Mouse (Mus musculus) embryo, embryonic 11 days (tissue): ENCODE data around the gene Dnah10.

ENCODE experiments used
- DNase-seq: peaks from one replicate; pipeline ENCODE4 v3.0.0-alpha.2; 2015

Dnah10 gene

DNA sequence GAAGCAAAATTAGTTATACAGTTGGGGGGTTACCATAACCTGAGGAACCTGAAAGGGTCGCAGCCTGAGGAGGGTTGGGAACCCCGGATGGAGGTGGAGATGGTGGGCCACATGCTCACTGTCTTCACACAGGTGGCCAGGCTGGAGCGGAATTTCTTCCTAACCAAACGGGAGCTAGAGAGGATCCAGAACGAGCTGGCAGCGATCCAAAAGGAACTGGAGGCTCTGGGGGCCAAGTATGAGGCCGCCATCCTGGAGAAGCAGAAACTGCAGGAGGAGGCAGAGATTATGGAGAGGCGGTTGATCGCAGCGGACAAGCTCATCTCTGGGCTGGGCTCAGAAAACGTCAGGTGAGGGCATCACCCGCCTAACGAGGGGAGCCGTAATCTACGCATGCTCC, 92.2 kb downstream of the Dnah10 start:
- no peak for DNase-seq

DNA sequence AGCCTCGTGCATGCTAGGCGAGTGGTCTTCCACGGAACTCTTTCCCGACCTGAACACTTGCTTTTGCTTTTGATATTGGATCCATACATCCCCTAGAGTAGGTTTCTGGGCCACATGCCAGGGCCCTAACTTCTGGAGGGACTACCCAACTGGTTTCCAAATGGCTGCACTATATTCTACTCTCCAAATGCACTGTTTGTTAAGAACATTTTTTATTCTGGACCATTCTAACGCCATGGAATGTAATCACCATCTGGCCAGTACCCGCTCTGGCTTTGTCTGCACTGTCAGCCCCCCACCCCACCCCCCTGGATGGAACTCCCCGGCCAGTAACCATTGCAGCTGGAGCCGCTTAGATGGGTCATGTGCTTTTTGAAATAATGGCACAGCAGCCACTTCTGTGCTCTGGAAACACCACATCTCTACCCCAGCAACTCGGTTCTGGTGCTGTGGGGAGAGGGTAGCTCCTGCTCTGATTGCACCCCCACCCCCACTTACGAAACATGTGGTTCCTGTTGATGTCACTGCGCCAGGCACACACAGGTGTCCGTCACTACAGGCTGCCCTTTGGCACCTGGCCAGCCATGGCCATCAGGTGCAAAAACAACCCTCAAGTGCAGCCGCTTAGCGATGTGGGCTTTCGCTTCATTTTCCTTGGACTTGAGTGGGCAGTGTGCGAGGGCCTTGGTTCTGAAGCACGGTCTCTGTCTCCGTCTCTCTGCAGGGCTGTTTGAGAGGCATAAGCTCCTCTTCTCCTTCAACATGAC, 97.4 kb downstream of the Dnah10 start:
- no peak for DNase-seq

DNA sequence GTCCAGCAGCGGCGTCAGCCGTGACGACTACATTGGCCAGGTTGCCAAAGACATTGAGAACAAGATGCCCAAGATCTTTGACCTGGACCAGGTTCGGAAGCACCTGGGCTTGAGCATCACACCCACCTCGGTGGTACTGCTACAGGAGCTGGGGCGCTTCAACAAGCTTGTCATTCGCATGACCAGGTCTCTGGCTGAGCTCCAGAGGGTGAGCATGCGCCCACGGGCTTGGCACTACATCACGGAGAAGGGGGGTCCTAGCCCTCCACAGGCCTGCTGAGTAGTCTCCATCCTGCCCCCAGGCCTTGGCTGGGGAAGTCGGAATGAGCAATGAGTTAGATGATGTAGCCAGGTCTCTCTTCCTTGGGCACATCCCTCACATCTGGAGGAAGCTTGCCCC, 105.4 kb downstream of the Dnah10 start:
- DNase-seq, result no peak

DNA sequence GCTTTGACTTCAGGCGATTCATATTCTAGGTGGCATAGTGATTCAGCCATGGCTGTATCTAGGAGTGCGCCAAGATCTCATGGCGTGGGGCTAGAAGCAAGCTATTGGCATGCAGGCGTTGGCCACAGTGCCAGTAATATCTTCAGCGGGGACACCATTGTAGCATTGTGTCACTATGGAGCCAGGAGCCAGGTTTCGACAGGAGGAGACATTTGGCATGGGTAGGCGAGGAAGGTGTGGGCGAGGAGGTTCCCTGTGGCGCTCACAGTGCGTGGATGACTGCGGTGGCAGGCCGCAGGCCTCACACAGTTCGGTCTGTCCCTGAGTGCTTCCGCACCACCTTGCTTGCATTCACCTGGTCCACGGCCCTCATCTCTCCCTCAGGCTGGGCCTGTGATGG, 110.3 kb downstream of the Dnah10 start:
- DNase-seq, result no peak

DNA sequence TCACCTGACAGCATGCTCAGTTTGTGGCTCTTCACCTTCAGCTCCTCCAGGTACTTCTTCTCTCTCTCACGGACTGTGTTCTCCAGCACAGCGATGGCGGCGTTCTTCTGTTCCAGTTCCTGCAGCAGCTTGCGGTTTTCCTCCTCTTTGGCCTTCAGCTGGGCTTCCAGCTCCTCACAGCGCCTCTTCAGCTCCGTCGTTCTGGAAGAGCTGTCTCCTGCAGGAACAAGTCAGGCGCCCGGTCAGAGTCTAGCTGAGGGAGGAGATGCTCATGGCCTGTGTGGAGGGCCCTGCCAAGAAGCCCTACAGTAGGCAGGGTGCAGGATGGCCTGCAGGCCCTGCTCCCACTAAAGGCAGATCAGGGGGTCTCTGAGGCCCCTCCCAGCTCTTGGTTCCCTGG, 111.2 kb downstream of the Dnah10 start:
- DNase-seq, result no peak

DNA sequence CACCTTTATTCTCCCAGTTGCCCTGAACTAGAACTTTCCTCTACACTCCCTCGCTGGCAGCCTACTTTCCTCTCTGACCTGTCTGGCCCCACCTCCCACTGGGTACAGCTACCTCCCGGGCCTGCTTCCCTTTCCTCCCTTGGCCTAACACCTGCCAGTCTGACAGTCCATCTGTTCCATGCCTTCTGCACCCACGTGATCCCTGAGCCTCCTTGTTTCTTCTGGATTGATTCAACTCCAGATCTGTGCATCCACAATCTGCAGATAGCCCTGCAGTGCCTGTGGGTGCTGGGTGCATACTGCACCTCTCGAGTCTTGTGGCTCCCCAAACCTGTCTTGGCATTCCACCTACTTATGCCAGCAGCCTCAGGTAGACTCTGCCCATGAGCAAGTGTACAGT, 111.7 kb downstream of the Dnah10 start:
- no peak for DNase-seq

DNA sequence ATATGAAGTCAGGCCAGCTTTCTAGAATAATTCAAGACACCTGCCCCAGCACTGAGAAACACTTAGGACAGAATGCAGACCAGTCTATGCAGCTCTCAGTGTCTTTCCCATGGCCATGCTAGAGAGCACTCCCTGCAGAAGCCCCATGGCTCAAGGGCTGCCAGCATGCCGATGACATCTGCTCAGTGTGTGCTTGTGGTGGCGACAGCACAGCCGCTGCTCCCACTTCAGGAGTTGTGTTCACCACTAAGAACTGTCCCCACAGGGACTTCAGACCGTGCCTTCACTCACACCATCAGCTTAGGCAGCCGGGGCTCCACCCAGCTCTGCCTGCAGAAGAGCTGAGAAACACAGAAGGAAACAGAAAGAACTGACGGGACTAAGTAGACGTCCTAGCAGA, 115.3 kb downstream of the Dnah10 start:
- DNase-seq, result no peak

DNA sequence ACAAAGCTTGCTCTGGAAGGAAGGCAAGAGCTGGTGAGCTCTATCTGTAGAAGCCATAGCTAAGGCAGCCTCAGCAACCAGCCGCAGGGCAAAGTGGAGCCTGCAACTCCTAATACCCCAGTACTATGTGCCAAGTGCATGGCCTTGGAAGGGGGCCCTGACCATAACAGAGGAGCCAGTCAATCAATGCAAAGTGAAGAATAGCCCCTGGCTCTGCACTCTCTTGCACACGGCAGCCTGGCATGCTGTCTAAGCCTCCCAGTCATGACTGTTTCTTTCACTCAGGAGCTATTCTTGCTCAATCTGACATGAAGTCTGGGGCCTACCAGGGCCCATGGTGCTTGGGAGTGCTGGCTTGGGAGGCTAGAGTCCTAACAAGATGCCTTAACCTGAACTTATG, 115.8 kb downstream of the Dnah10 start:
- no peak for DNase-seq

DNA sequence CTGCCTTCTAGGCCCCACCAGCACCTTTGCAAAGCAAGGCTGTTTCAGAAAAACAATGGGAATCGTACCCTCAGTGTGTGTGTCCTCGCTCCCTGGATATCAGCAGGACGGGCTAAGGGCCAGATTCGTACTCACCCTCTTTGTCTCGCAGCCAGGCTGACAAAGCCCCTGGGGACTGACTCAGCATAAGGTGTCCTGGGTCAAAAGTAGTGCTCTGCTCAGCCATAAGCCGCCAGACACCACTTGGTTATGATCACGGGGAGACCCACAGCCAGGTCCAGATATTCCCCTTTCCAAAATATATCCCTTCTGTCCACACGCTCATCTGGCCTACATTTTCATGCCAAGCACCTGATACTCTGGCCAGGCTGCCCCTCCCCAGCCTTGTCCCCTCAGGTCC, 118.5 kb downstream of the Dnah10 start:
- DNase-seq, result no peak

DNA sequence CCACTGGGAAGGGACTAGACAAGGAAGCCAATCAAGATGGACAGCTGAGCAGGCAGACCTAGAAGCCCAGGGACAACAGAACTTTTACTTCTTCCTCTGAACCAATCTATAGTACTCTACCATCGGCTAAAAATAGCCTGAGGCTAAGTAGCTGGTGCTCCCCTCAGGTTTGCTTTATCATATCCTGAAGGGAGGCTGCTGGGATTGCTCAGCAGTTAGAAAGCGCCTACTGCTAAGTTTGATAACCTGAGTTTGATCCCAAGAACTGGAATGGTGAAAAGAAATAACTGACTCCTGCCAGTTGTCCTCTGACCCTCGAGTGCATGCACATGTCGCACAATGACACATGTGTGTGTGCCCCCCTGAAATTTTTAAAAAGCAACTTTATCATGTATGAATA, 120.0 kb downstream of the Dnah10 start:
- DNase-seq, result no peak

DNA sequence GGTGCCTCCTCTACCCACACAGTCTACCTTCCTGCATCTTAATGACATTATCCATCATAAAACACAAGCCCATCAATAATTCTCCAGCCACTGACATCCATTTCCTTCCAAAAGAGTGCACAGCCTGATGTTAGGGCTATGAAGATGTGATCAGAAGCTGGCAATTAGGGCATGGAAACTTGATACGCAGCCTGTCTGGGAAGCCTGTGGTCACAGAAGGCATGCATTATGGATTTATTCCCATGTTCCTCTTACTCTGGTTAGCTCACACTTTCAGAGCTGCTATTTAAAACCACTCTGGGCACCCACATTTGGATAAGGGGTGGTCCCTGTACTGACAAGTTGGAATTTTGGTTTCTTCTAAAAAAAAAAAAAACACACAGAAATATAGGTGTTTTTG, 122.1 kb downstream of the Dnah10 start:
- no peak for DNase-seq

DNA sequence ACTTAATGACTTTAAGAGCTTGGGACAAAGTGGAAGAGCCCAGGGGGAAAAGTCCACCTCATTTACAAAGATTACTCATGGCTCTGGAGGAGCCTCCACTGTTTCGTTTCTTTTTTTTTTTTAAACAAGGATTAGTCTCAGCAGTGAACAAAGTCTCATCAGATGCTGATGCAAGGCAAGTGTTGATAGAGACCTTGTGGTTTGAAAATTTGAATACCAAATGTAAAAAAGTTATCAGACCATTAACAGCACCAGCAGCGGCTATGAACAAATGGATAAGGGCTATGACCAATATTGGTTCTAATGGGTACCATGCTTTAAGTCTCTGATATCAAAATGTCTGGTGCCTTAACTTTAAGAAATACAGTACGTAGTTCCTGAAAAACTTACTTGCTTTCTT, 124.1 kb downstream of the Dnah10 start:
- DNase-seq, result no peak

DNA sequence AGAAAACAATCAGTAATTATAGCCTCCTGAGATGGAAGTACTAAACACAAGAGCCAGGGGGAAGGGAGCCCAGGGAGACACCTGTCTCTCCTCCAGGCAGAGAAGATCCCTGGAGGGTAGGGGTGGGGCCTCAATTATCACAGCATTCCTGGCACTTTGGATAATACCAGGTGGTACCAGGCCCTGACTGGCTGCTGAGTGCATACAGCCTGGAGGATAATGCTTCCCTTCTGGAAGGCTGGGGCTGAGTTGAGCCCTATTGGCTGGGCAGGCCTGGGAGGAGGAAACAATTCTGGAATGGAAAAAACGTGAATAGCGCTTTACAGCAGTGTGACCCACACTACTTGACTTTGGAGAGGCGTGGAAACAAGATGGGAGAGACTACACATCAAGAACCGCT, 126.7 kb downstream of the Dnah10 start:
- no peak for DNase-seq

DNA sequence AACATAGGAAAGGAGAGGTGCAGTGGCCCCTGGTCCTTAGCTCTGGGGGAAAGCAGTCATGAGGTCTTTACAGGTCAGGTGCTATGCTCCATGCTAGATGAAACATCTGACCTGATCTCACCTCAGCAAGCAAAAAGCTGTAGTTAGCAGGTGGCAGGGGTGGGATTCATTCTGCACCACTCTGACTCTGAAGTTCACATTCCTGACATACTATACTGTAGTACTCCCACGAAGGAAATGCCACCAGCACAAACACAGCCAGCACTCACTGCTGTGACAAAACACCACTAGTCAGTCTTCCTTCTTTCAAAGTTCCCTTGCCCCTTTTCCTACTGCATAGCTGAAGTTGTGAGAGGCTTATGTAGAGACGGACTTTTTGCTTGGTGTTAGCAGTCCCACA, 127.4 kb downstream of the Dnah10 start:
- DNase-seq, result no peak

DNA sequence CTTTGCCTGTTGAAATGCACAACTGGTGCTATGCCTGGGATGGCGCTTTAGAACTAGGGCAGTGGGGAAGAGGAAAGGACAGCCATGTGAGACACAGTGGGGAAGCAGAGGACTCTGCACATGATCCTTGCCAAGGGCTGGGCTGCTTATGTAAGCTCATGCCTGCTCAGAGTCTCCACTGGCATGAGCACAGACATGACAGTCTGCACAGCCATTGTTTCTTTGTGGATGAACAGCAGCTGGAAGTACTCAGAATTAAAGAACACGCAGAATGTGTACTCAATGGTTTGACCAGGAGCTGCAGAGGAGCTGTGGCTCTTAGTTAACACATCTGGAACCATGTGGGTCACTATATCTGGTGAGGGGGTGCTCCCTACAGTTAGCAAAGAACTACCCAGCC, 128.2 kb downstream of the Dnah10 start:
- no peak for DNase-seq

DNA sequence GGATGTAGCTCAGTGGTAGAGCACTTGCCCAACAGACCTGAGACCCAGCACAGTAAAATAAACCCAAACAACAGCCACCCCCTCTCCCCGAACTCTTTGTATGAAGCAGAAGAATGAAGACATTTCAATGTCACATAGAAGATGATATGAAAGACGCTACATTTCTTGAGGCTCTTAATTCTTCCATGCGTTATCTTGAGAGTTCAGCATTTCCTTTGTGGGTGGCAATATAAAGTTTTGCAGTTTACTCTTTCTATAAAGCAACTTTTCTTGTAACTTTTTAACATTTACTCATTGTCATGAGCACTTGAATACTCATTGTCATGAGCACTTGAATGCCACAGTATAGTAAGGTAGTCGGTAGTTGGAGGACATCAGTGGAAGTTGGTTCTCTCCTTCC, 129.3 kb downstream of the Dnah10 start:
- no peak for DNase-seq

DNA sequence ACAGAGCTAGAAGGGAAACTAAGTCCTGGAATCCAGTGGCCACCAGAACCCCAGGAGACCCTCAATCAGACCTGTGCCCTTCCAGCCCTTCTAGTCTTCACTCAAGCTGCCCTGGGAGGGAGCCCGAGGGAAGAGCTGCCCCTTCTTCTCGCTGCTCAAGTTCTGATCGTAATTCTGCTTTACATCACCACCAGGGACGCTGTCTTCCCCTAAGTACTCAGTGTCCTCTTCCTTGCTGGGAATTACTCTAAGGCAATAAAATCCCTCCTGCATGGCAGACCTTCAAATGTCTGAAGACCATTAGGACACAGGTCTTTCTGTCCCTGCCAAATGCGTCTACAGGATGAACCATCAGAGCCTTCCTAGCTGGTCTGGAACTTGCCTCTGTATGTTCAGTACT, 135.1 kb downstream of the Dnah10 start:
- DNase-seq, result peak; percentile 54

DNA sequence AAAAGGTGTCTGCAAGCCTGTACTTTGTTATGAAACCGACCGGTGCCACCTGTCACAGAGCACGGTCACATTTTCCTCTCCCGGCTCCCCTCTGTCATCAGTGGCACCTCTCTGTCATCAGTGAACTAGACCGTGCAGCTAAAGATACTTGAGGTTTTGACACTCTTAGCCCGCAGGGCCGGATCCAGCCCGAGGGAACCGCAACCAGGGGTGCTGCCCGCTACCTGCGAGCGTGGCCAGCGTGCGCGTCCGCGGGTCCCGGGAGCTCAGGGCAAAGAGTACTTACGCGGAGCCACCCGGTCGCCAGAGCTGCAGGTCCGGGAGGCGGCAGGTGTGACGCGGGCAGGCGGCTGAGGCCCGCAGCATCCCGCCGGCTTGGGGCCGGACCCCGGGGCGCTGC, 136.6 kb downstream of the Dnah10 start:
- DNase-seq, result peak; percentile 19

DNA sequence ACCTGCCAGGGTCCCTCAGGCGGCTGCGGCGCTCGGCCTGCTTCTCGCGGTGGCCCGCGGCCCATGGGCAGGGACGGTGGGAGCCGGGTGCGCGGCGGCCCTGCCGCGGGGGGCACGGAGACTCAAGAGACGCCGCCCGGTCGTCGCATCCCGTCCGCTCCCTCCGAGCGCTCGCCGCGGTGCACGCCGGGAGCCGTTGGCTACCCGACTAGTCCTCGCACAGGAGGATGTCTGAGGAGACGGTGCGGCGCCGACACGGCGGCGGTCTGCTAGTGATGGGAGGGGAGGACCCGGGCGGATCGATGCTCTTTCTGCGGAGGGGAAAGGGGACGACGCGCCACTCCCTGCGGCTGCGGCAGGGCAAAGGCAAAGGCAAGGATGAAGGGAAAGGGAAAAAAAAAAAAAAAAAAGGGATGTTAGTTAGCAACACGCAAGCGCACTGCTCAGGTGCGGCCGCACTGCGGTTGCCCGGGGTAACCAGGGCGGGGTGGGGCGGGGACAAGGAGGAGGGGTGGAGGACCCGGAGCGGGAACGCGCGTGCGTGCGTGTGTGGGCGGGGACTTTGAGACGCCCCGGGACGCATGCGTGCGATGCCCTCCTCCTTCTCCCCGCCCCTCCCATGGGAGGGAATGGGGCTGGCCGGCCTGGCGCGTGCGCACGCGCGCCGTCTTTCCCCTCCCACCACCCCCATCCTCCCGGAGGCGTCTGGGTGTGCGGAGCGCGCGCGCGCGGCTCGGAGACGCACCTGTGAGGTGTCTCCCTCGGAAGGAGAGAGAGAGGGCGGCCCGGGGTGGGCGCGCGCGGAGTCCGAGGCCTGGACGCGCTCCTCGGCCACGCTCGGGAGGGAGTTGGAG, 137.4 kb downstream of the Dnah10 start, which contains the start of the genes Ccdc92 and Zfp664:
TSS of gene Ccdc92 (minus strand) at position 412 of the 854 bp plus-strand sequence.
TSS of gene Zfp664 (plus strand) at position 679 of the 854 bp plus-strand sequence.
- peak; percentile 100 for DNase-seq

DNA sequence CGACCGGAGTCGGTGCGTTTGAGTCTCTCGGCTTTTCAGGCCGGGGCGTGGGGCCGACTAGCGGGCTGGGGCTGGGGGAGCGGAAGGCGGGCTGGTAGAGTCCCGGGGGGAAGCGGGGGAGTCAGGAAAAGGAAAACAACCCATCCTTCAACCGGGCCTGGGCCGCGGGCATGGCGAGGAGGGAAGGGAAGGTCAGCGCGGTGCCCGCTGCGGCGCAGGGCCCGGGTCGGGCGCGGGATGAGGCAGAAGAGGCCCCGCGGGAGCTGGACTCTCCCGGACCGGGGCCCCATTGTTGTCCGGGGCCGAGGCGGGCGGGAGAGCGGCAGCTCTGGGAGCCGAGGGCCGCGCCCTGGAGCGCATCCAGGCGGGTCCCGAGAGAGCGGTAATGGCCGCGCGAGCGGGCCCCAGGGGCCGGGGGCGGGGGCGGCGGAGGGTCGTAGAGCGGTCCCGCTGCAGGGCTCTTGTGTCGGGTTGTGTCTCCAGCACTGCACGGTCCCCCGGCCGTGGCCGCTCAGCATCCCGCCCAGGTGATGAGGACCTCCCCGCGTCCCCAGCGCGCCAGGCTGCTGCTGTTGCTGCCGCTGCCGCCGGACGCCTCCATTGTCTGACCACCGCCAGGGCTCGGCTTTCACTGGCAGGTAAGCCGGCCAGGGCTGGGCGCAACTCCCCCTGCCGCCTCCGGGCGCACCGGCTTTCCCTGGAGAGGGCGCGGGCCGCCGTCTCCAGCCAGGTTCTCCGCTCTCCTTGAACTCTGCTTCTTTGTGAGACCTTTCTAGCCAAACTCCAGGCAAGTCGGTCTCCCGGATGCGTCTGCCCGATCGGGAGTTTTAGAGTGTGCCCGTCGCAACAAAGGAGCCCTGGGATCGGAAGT, 138.2 kb downstream of the Dnah10 start:
- DNase-seq, result peak; percentile 68

DNA sequence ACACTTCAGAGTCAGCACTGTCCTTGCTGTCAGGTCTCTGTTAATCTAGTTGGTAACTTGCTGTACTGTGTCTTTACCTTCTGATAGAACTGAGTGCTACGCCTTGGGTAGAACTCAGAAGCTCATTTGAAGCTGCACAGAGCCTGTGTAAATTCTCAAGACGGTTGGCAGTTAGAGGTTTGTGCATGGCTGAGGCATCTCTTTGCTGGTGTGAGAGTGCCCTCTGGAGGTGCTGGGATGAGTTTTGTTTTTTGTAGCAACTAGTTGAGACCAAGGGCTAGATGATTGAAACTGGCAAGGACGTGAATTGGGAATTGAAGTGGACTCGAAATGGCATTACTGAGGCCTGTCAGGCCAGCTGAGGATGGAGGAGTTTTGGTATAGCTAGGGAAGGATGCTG, 144.1 kb downstream of the Dnah10 start:
- peak; percentile 66 for DNase-seq

DNA sequence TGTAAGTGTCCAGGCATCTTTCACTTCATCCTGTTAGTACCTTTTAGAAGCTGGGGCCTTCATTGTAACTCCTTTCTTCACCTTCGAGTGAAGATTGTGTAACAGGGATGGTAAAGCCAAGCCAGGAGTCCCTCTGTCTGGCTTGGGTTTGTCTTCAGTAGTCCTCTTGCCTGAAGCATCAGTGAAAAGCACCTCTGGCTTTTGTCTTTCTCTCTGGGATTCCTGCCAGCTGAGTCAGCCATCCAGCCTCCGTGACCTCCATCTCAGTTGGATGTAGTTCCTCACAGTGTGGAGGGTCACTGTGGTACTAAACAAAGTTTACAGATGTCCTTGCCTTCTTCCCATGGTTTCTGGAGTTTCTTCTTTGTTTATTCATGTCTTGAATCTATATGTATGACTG, 147.1 kb downstream of the Dnah10 start:
- no peak for DNase-seq

DNA sequence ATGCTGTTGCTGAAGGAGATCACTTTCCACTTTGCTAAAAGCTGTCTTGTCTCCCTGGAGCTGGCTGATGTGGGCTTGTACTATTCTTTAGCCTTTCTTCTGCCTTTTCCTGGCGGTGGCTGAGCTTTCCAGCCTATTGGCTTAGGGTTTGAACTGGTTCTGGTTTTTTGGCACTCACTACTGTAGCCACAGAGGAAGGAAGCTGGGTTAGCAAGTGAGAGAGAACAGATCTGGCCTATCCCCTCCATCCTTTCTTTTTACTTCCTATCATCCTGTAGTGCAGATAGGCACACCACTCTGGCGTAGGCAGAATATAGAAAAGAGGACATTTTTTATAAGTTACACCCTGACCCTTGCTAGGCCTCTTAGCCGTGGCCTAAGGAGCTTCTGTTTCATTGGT, 148.2 kb downstream of the Dnah10 start:
- DNase-seq, result no peak
